Mouse (Mus musculus) small intestine, adult 2 months (tissue): ENCODE measurements around the gene Pgc. TPM values are rescaled to one million over a fixed set of nuclear protein-coding genes. Genes with fewer than 3 reads are reported as not detected.

Source experiments
- H3K27ac ChIP-seq: fragments of 200-500 bp; 2 replicates; pipeline ENCODE4 v1.5.1; 2012; ENCODE audit warnings: low read depth, low read length, control low read depth, inconsistent platforms; ENCODE audit not compliant: insufficient read depth
- H3K27me3 ChIP-seq: fragments of 200-500 bp; 2 replicates; pipeline ENCODE4 v1.6.1; 2012; ENCODE audit warnings: mild to moderate bottlenecking, moderate library complexity, low read length, inconsistent platforms; ENCODE audit not compliant: control insufficient read depth, insufficient read depth
- H3K36me3 ChIP-seq: fragments of 200-500 bp; 2 replicates; pipeline ENCODE4 v1.6.1; 2012; ENCODE audit warnings: mild to moderate bottlenecking, low read length, control low read depth, inconsistent platforms; ENCODE audit not compliant: control insufficient read depth, insufficient read depth
- H3K4me1 ChIP-seq: fragments of 200-500 bp; 2 replicates; pipeline ENCODE4 v1.6.1; 2012; ENCODE audit warnings: low read length, inconsistent platforms, mixed read lengths; ENCODE audit not compliant: control insufficient read depth, insufficient read depth, insufficient read length
- H3K4me3 ChIP-seq: fragments of 200-500 bp; 2 replicates; pipeline ENCODE4 v1.5.1; 2012; ENCODE audit warnings: low read depth, mild to moderate bottlenecking, control low read depth, inconsistent platforms, low read length, moderate library complexity
- CTCF ChIP-seq: fragments of 200-500 bp; IDR thresholded peaks from 2 replicates; pipeline ENCODE4 v1.5.1; 2012; ENCODE audit warnings: low read depth, mild to moderate bottlenecking, control low read depth, inconsistent platforms, low read length, moderate library complexity, mixed read lengths; ENCODE audit not compliant: insufficient replicate concordance, insufficient read length; ENCODE audit errors: extremely low read depth
- POLR2A ChIP-seq: fragments of 200-500 bp; IDR thresholded peaks from 2 replicates; pipeline ENCODE4 v1.6.1; 2012; ENCODE audit warnings: low read depth, mild to moderate bottlenecking, control low read depth, inconsistent platforms, low read length, moderate library complexity
- WGBS: fragments of 180-500 bp; shearing (Covaris S2); methylation state at CpG from one replicate; pipeline ENCODE4 v1.1.7; 2018; 5-methylcytosine and 5-hydroxymethylcytosine counted together
- polyA plus RNA-seq: library from polyadenylated mRNA; depleted of rRNA; stranded (reverse); fragments of >200 nt; gene quantifications from 2 replicates; pipeline ENCODE4 v1.2.3, GENCODE M21; 2012

The Pgc gene
- polyA plus RNA-seq, 1 experiment: 12.3 TPM

DNA sequence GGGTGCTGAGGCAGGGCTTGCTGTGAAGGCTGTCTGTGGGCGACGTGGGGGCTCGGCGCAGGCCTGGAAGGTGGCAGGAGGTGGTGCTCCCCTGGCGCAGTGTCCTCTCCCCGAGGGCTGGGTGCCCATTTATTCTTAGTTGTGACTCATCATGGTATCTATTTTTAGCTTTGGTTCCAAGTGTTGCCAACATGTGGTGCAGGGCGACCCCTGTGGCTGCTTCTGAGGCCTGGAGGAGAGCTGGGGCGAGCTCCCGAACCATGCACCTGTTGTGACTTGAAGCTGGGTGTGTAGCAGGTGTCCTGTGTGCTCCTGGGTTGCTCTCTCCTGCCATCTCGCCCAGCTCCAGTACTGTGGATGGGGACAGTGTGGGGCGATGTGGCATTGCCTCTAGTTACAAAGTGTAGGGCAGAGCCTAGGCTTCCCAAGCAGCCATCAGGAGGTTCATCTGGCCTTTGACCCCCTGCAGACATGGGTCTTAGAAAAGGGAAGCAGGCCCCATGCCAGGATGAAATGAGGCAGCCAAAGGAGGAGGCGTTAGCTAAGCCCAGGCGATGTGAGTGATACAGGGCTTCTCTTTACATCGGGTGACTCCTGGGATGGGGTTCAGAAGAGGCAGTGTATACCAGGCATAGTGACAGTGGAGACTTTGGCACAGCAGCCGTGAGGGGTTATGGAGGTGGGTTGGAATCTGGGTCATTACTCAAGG lies 33.2 kb downstream of the Pgc start:
- 48% methylated on average over 15 of the region's 15 CpGs for WGBS
- no peak overlapping the region for H3K27ac ChIP-seq

DNA sequence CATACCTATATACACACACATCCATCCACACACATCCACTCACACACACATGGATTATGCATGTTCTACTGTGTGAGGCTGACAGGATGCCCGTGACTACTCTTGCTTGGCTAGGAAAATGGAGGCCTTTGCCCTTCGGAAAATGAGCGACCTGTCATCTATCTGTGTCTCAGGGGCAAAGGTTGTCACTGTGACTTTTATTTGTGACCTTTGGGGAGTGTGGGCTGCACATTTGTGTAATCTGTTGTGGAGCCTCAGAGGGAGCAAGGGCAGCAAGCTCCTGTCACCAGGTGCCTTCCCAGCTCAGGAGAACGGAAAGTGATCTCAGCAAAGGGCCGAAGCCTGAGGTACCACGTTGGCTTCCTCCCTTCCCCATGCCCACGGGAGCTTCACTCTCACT lies 35.4 kb downstream of the Pgc start:
- H3K27ac ChIP-seq: no peak overlapping the region
- no peaks in the 10 kb centered on the region for H3K27me3 ChIP-seq
- H3K4me3 ChIP-seq: no peak overlapping the region
- no peaks in the 10 kb centered on the region; the same call in 1 of the 2 replicates for H3K36me3 ChIP-seq
- TF ChIP-seq CTCF (no peak), POLR2A (no peak)
- 71% methylated on average over 7 of the region's 7 CpGs for WGBS
- peaks cover 9% of the 10 kb centered on the region for H3K4me1 ChIP-seq

More for the DNA sequence above, 33.2 kb downstream of the Pgc start:
- Histone ChIP-seq H3K4me3 (no peak overlapping the region), H3K4me1 (peaks cover 8% of the 10 kb centered on the region), H3K36me3 (no peaks in the 10 kb centered on the region), H3K27me3 (no peaks in the 10 kb centered on the region)
- TF ChIP-seq POLR2A (no peak), CTCF (no peak)

DNA sequence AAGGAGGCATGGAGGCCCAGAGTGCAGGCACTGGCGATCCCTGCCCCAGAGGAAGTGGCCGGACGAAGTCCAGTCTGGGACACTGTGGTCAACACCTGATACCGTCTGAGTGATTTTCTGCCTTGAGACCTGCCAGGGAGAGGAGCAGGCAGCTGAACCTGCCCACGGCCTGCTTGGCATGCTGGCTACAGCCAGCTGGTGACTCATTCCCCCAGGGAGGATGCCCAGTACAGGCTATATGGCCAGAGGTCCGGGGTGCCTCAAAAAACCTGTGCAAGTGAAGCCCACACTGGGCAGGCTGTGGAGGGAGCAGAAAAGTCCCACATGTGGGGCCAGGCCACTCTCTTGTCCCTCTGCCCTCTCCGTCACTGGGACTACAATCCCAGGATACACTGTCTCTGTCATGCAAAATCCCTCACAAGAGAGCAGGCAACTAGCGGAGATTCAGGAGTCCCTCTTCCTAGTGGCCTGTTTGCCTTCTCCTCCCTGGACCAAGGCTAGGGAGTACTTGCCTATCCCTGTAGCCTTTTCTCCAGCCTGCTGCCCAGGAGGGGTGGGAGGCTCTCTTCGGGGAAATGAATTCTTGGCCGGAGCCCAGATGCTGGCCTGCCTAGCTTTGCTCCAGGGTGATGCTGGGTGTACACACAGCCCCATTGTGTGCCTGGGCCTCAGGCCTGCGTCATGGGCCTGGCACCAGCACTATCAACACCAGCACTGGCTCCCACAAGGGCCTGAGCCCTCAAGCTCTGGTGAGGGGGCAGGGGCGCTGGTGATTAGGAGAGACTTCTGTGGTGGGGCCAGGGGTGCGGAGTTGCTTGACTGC lies 36.1 kb downstream of the Pgc start:
- WGBS: 59% methylated on average over 13 of the region's 13 CpGs
- no peaks in the 10 kb centered on the region for H3K27me3 ChIP-seq
- H3K4me1 ChIP-seq: peaks cover 14% of the 10 kb centered on the region
- peak overlapping the region; percentile 25; the same call in 1 of the 2 replicates for H3K27ac ChIP-seq
- H3K36me3 ChIP-seq: no peaks in the 10 kb centered on the region; the same call in 1 of the 2 replicates
- TF ChIP-seq POLR2A (no peak), CTCF (no peak)
- H3K4me3 ChIP-seq: no peak overlapping the region

DNA sequence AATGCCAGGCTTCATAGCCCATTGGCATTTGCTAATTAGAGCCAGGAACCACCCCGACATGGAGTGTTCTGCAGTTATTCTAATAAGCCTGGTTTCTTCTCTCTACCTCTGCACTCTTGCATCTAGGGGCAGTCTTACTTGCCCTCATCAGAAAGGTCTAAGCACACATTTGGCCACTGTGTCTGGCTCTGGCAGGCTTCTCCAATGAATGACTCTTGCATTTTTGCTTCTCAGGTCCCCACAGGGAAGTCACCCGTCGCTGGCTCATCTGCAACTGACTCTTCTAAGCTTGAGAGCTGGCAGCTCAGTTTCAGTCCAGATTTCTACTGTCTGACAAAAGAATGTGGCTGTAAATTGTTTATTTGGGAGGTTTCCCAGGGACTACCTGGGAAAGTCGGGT lies 39.3 kb downstream of the Pgc start:
- H3K4me1 ChIP-seq: peaks cover 18% of the 10 kb centered on the region
- peak overlapping the region; percentile 20; the same call in 1 of the 2 replicates for H3K27ac ChIP-seq
- WGBS: 83% methylated on average over 4 of the region's 4 CpGs
- TF ChIP-seq POLR2A (no peak), CTCF (no peak)
- no peaks in the 10 kb centered on the region for H3K27me3 ChIP-seq
- H3K36me3 ChIP-seq: no peaks in the 10 kb centered on the region; the same call in 1 of the 2 replicates
- H3K4me3 ChIP-seq: no peak overlapping the region

DNA sequence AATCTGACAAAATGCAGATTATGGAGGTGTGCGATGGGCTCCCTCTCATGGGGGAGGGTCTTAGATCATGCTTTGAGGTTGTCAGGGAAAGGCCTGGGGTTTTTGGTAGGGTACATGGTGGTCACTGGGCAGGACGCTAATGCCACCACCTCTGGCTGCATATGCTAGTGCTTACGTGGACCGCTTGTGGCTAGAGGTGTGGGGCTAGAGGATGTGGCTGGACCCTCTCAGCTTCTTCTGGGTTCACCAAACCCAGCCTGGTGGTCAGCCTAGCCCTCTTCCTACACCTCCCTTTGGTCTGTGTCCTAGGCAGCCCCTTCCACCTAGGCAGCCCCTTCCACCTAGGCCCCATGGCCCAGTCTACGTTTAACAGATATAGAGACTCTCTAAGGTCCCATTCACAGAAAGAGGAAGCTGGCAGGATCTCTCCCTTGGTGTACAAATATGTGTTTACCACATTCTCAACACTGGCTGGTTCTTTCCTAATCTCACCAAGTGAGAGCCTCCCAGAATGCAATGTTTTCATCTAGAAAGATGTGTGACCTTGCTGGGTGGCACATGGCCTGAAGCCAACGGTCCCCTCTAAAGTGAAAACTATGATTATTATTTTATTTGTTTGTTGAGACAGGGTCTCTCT lies 39.9 kb downstream of the Pgc start:
- no peak for TF ChIP-seq POLR2A
- no peak for TF ChIP-seq CTCF
- Histone ChIP-seq H3K4me1 (peaks cover 18% of the 10 kb centered on the region), H3K27me3 (no peaks in the 10 kb centered on the region), H3K27ac (peak overlapping the region; percentile 20; the same call in 1 of the 2 replicates), H3K36me3 (no peaks in the 10 kb centered on the region; the same call in 1 of the 2 replicates), H3K4me3 (no peak overlapping the region)
- WGBS: 83% methylated on average over 6 of the region's 6 CpGs

DNA sequence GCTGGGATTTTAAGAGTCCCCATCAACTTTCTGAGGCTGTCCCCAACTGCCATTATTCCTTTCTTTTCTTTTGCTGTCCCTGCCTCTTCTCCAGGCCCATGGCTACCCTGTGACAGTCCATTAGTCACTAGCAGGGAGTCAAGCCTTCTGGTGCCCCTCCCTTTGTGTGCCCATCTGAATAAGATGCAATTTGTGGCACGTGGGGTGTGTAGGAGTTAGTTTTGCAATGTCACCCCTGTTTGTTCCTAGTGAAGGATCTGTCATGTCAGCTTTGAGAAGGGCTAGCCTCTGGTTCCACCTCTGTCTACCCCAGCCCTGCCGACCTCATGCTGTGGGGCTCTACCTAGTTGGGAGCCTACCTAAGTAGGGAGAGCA lies 40.4 kb downstream of the Pgc start:
- Histone ChIP-seq H3K27me3 (no peaks in the 10 kb centered on the region), H3K4me1 (peaks cover 18% of the 10 kb centered on the region), H3K36me3 (no peaks in the 10 kb centered on the region; the same call in 1 of the 2 replicates), H3K27ac (peak overlapping the region; percentile 50), H3K4me3 (no peak overlapping the region)
- 57% methylated on average over 2 of the region's 2 CpGs for WGBS
- TF ChIP-seq CTCF: no peak
